Mouse (Mus musculus) stomach, postnatal 0 days (tissue): ENCODE measurements around the gene Usp10. TPM values are rescaled to one million over a fixed set of nuclear protein-coding genes. Genes with fewer than 3 reads are reported as not detected.

Source experiments
- ATAC-seq: fragments of 200-750 bp; cut with Nextera tagmentation; 2 replicates; pipeline ENCODE4 v1.8.0; 2017; ENCODE audit not compliant: low FRiP score, low TSS enrichment
- DNase-seq: peaks from one replicate; pipeline ENCODE4 v3.0.0-alpha.2; 2016; ENCODE audit warnings: low spot score
- H3K27ac ChIP-seq: fragments of 300-500 bp; sonication (generic); replicated peaks from 2 replicates; pipeline ENCODE4 v1.5.1; 2014; ENCODE audit warnings: mild to moderate bottlenecking, control low read depth
- H3K27me3 ChIP-seq: fragments of 300-500 bp; sonication (generic); 2 replicates; pipeline ENCODE4 v1.6.1; 2014; ENCODE audit warnings: low read length; ENCODE audit not compliant: control insufficient read depth, insufficient read depth
- H3K36me3 ChIP-seq: fragments of 300-500 bp; sonication (generic); 2 replicates; pipeline ENCODE4 v1.6.1; 2014; ENCODE audit warnings: low read length, mixed read lengths; ENCODE audit not compliant: control insufficient read depth, insufficient read depth
- H3K4me1 ChIP-seq: fragments of 300-500 bp; sonication (generic); replicated peaks from 2 replicates; pipeline ENCODE4 v1.6.1; 2014; ENCODE audit warnings: antibody characterized with exemption; ENCODE audit not compliant: control insufficient read depth, insufficient read depth
- H3K4me2 ChIP-seq: fragments of 300-500 bp; sonication (generic); replicated peaks from 2 replicates; pipeline ENCODE4 v1.6.1; 2014; ENCODE audit warnings: low read depth, mild to moderate bottlenecking, control low read depth, moderate library complexity
- H3K4me3 ChIP-seq: fragments of 300-500 bp; sonication (generic); 2 replicates; pipeline ENCODE4 v1.5.1; 2014; ENCODE audit warnings: low read depth, low read length, control low read depth
- H3K9ac ChIP-seq: fragments of 300-500 bp; sonication (generic); 2 replicates; pipeline ENCODE4 v1.6.1; 2014; ENCODE audit warnings: mild to moderate bottlenecking, low read length, control low read depth, mixed read lengths
- H3K9me3 ChIP-seq: fragments of 300-500 bp; sonication (generic); 2 replicates; pipeline ENCODE4 v1.6.1; 2016; ENCODE audit warnings: low read length; ENCODE audit not compliant: control insufficient read depth
- CTCF ChIP-seq: IDR thresholded peaks from 2 replicates; pipeline ENCODE4 v1.5.1; 2016; ENCODE audit warnings: antibody characterized with exemption, low read depth, mild to moderate bottlenecking, moderate library complexity
- EP300 ChIP-seq: optimal IDR thresholded peaks from 2 replicates; pipeline ENCODE3; 2016; ENCODE audit warnings: antibody characterized with exemption
- WGBS: fragments of 180-500 bp; shearing (Covaris S2); extraction: QIAGEN DNeasy Blood & Tissue Kit; methylation state at CpG from one replicate; pipeline ENCODE4 v1.1.7; 2014; 5-methylcytosine and 5-hydroxymethylcytosine counted together
- polyA plus RNA-seq: library from polyadenylated mRNA; unstranded; fragments of >200 nt; fragmentation: Nextera tagmentation; extraction: Ambion mirVana; gene quantifications from 2 replicates; pipeline ENCODE4 v1.2.1, GENCODE M21; 2015

Gene Usp10
- polyA plus RNA-seq, 1 experiment from 2014 or later, result 54.5 TPM

- 0 out of 2 replicates have a peak overlapping the region, but pooled peaks have one; percentile 30 for H3K27ac ChIP-seq
- DNase-seq (no peak), ATAC-seq (peak; percentile 54; the same call in 1 of the 2 replicates)
- no peak for TF ChIP-seq EP300
- no peak for TF ChIP-seq CTCF
- H3K9ac ChIP-seq, result no peak overlapping the region
- WGBS, result 63% methylated on average over 4 of the region's 4 CpGs
- H3K9me3 ChIP-seq, result no peaks in the 10 kb centered on the region
- no peaks in the 10 kb centered on the region for H3K36me3 ChIP-seq
- H3K4me1 ChIP-seq, result no peaks in the 10 kb centered on the region
- no peak overlapping the region for H3K4me3 ChIP-seq
- H3K27me3 ChIP-seq, result no peaks in the 10 kb centered on the region
- no peak overlapping the region for H3K4me2 ChIP-seq
Measured at GRCm38 (mm10) chr8:119897069-119897468, 13.1 kb upstream of the Usp10 start.

- no peaks in the 10 kb centered on the region for H3K27me3 ChIP-seq
- ATAC-seq (peak; percentile 21; the same call in 1 of the 2 replicates), DNase-seq (no peak)
- H3K36me3 ChIP-seq, result no peaks in the 10 kb centered on the region
- H3K27ac ChIP-seq, result no peak overlapping the region
- WGBS, result 31% methylated on average over 13 of the region's 13 CpGs
- no peak for TF ChIP-seq EP300
- TF ChIP-seq CTCF, result no peak
- no peak overlapping the region for H3K9ac ChIP-seq
- H3K4me2 ChIP-seq, result no peak overlapping the region; the same call in 1 of the 2 replicates
- H3K4me1 ChIP-seq, result no peaks in the 10 kb centered on the region
- H3K9me3 ChIP-seq, result no peaks in the 10 kb centered on the region
- H3K4me3 ChIP-seq, result no peak overlapping the region
Measured at GRCm38 (mm10) chr8:119897933-119898332, 12.2 kb upstream of the Usp10 start.

- H3K4me2 ChIP-seq, result no peak overlapping the region
- H3K4me3 ChIP-seq, result no peak overlapping the region
- ATAC-seq (no peak), DNase-seq (no peak)
- H3K9me3 ChIP-seq, result no peaks in the 10 kb centered on the region
- H3K27me3 ChIP-seq, result no peaks in the 10 kb centered on the region
- no peak overlapping the region for H3K27ac ChIP-seq
- WGBS, result 68% methylated on average over 3 of the region's 3 CpGs
- no peaks in the 10 kb centered on the region for H3K4me1 ChIP-seq
- no peak overlapping the region for H3K9ac ChIP-seq
- H3K36me3 ChIP-seq, result no peaks in the 10 kb centered on the region
- TF ChIP-seq CTCF (no peak), EP300 (no peak)
Measured at GRCm38 (mm10) chr8:119901349-119901748, 8.8 kb upstream of the Usp10 start.

GRCm38 (mm10) chr8:119901952-119902351, 8.2 kb upstream of the Usp10 start:
- H3K27ac ChIP-seq, result no peak overlapping the region
- H3K36me3 ChIP-seq, result no peaks in the 10 kb centered on the region
- no peak for TF ChIP-seq EP300
- TF ChIP-seq CTCF, result no peak
- ATAC-seq, result no peak
- DNase-seq, result no peak
- no peaks in the 10 kb centered on the region for H3K4me1 ChIP-seq
- no peak overlapping the region for H3K9ac ChIP-seq
- no peaks in the 10 kb centered on the region for H3K9me3 ChIP-seq
- H3K4me2 ChIP-seq, result no peak overlapping the region
- H3K27me3 ChIP-seq, result no peaks in the 10 kb centered on the region
- 70% methylated on average over 8 of the region's 8 CpGs for WGBS
- H3K4me3 ChIP-seq, result no peak overlapping the region

- Histone ChIP-seq H3K9me3 (no peaks in the 10 kb centered on the region), H3K27ac (no peak overlapping the region), H3K4me1 (no peaks in the 10 kb centered on the region), H3K4me2 (no peak overlapping the region), H3K9ac (no peak overlapping the region), H3K27me3 (no peaks in the 10 kb centered on the region), H3K36me3 (no peaks in the 10 kb centered on the region), H3K4me3 (no peak overlapping the region)
- no peak for DNase-seq
- 44% methylated on average over 12 of the region's 12 CpGs for WGBS
- TF ChIP-seq EP300 (no peak), CTCF (no peak)
- no peak for ATAC-seq
Measured at GRCm38 (mm10) chr8:119904323-119904911, 5.7 kb upstream of the Usp10 start.

- Histone ChIP-seq H3K9ac (peak within 1 kb of the TSS; percentile 84), H3K36me3 (no peaks in the 10 kb centered on the region), H3K4me2 (peak within 1 kb of the TSS; percentile 88), H3K27ac (peak within 1 kb of the TSS; percentile 91), H3K4me1 (no peaks in the 10 kb centered on the region), H3K4me3 (peak within 1 kb of the TSS; percentile 75), H3K27me3 (no peaks in the 10 kb centered on the region), H3K9me3 (no peaks in the 10 kb centered on the region)
- TF ChIP-seq EP300 (no peak), CTCF (no peak)
- WGBS, result under 1% methylated on average over 55 of the region's 97 CpGs
- DNase-seq, result peak; percentile 94
- peak; percentile 96 for ATAC-seq
Measured at GRCm38 (mm10) chr8:119910547-119911257, 542 bp downstream of the Usp10 start, which contains the start of gene Gm20388. Gene Gm20388 (plus strand): TSS chr8:119910841.
